Mouse (Mus musculus): Measurements from ENCODE around the gene Olfr108.

The Olfr108 gene

DNA sequence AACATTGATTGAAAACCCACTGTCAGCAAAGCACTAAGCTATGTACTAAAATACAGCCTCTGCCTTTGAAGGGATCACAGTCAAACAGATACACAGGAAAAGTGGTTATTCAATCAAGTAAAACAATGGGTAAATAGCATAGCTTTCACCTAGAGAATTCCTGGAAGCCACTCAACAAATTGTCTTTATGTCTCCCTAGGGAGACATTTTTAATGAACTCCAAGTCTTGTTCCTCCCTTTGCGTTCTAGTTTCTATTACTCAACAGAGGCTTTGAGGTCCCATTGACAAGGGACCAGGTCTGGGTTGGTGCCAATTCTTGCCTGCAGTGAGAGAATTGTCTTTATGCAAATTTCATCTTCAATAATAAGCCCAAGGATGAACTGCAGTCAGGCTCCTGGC lies at the start of gene Olfr108:
TSS of gene Olfr108 (plus strand) at position 301 of the 400 bp plus-strand sequence.
- DNase-seq (ENCODE audit: low spot score) = no peak

- no peak for DNase-seq (ENCODE audit: low spot score)
Observed at GRCm38 (mm10) chr17:37398926-37399325, 46.4 kb upstream of the Olfr108 start, which contains the start of gene Olfr107. Gene Olfr107, plus strand, starts transcription at chr17:37399226.

- no peak for DNase-seq (ENCODE audit: low spot score)
Observed at GRCm38 (mm10) chr17:37413380-37413779, 31.9 kb upstream of the Olfr108 start.

- no peak for DNase-seq (ENCODE audit: low spot score)
Observed at GRCm38 (mm10) chr17:37458616-37459015, 13.3 kb downstream of the Olfr108 start, which contains the start of gene Olfr109. Gene Olfr109, plus strand, starts transcription at chr17:37458916.

- no peak for DNase-seq (ENCODE audit: low spot score)
Observed at GRCm38 (mm10) chr17:37483452-37483851, 38.2 kb downstream of the Olfr108 start, which contains the start of gene H2-M2. Gene H2-M2, minus strand, starts transcription at chr17:37483552.

GRCm38 (mm10) chr17:37491930-37492518 lies 46.7 kb downstream of the Olfr108 start, which contains the start of gene Olfr110:
Gene Olfr110, plus strand, starts transcription at chr17:37492468.
- no peak for DNase-seq (ENCODE audit: low spot score)

Measured in yolk sac, embryonic 10.5 days (tissue).